Mouse (Mus musculus) embryonic facial prominence, embryonic 13.5 days (tissue): ENCODE results near the gene Gm21974. TPM values are rescaled to one million over a fixed set of nuclear protein-coding genes. Genes with fewer than 3 reads are reported as not detected.
"Not testable (repeated sequence)": the region's sequence is repeated elsewhere in the genome, so short reads cannot be mapped to it uniquely, and the experiment has no call there.

Experiments used
- ATAC-seq: fragments of 200-750 bp; cut with Nextera tagmentation; 2 replicates; pipeline ENCODE4 v1.8.0; 2017; ENCODE audit warnings: low read depth; ENCODE audit not compliant: insufficient number of reproducible peaks, insufficient read depth, low FRiP score, low TSS enrichment
- H3K27ac ChIP-seq: fragments of 300-500 bp; sonication (generic); 2 replicates; pipeline ENCODE4 v1.5.1; 2015; ENCODE audit warnings: moderate library complexity, mild to moderate bottlenecking, inconsistent platforms
- H3K27me3 ChIP-seq: fragments of 300-500 bp; sonication (generic); 2 replicates; pipeline ENCODE4 v1.6.1; 2015; ENCODE audit warnings: mild to moderate bottlenecking, inconsistent platforms
- H3K36me3 ChIP-seq: fragments of 300-500 bp; sonication (generic); 2 replicates; pipeline ENCODE4 v1.6.1; 2015; ENCODE audit warnings: mild to moderate bottlenecking, inconsistent platforms
- H3K4me1 ChIP-seq: fragments of 300-500 bp; sonication (generic); 2 replicates; pipeline ENCODE4 v1.6.1; 2015; ENCODE audit warnings: inconsistent platforms
- H3K4me2 ChIP-seq: fragments of 300-500 bp; sonication (generic); 2 replicates; pipeline ENCODE4 v1.6.1; 2015; ENCODE audit warnings: moderate library complexity, mild to moderate bottlenecking, inconsistent platforms
- H3K4me3 ChIP-seq: fragments of 300-500 bp; sonication (generic); 2 replicates; pipeline ENCODE4 v1.5.1; 2015; ENCODE audit warnings: mild to moderate bottlenecking, inconsistent platforms
- H3K9ac ChIP-seq: fragments of 300-500 bp; sonication (generic); 2 replicates; pipeline ENCODE4 v1.6.1; 2015; ENCODE audit warnings: mild to moderate bottlenecking, inconsistent platforms
- H3K9me3 ChIP-seq: fragments of 300-500 bp; sonication (generic); 2 replicates; pipeline ENCODE4 v1.6.1; 2016; ENCODE audit warnings: inconsistent platforms
- WGBS: fragments of 180-500 bp; shearing (Covaris S2); methylation state at CpG from one replicate; pipeline ENCODE4 v1.1.7; 2015; ENCODE audit warnings: mixed read lengths; 5-methylcytosine and 5-hydroxymethylcytosine counted together
- polyA plus RNA-seq: library from polyadenylated mRNA; unstranded; fragments of >200 nt; fragmentation: Nextera tagmentation; extraction: Ambion mirVana; gene quantifications from 2 replicates; pipeline ENCODE4 v1.2.1, GENCODE M21; 2015

Gm21974 gene
- not detected in 2 replicates for polyA plus RNA-seq

- Histone ChIP-seq H3K9ac (peak within 1 kb of the TSS; percentile 80), H3K27ac (peak within 1 kb of the TSS; percentile 83), H3K4me3 (peak within 1 kb of the TSS; percentile 67), H3K36me3 (peaks cover 21% of the 10 kb centered on the region), H3K27me3 (no peaks in the 10 kb centered on the region), H3K9me3 (no peaks in the 10 kb centered on the region), H3K4me2 (peak within 1 kb of the TSS; percentile 80), H3K4me1 (peaks cover 10% of the 10 kb centered on the region)
- peak; percentile 93 for ATAC-seq
- WGBS: under 1% methylated on average over 26 of the region's 26 CpGs
Measured at GRCm38 (mm10) chr7:127895442-127895841, at the start of gene Gm21974, which contains the start of gene Vkorc1. Gm21974 (minus strand) TSS chr7:127895454. Vkorc1 (minus strand) TSS chr7:127895617.

- H3K9ac ChIP-seq: 0 out of 2 replicates have a peak overlapping the region, but pooled peaks have one; percentile 22
- 13% methylated on average over 23 of the region's 23 CpGs for WGBS
Measured at GRCm38 (mm10) chr7:127944614-127945013, 49.4 kb upstream of the Gm21974 start.

GRCm38 (mm10) chr7:127942097-127942496 lies 46.8 kb upstream of the Gm21974 start:
- WGBS: 60% methylated on average over 2 of the region's 2 CpGs

More at GRCm38 (mm10) chr7:127944614-127945013, 49.4 kb upstream of the Gm21974 start:
- Histone ChIP-seq H3K9me3 (no peaks in the 10 kb centered on the region), H3K27me3 (peaks cover 39% of the 10 kb centered on the region), H3K4me2 (peak overlapping the region; percentile 39), H3K36me3 (no peaks in the 10 kb centered on the region), H3K4me1 (0 out of 2 replicates have a peak, but pooled peaks cover 4% of the 10 kb centered on the region), H3K4me3 (peak overlapping the region; percentile 11), H3K27ac (no peak overlapping the region)
- no peak for ATAC-seq

GRCm38 (mm10) chr7:127936216-127936884 lies 41.1 kb upstream of the Gm21974 start:
- no peak overlapping the region for H3K27ac ChIP-seq

More at GRCm38 (mm10) chr7:127942097-127942496, 46.8 kb upstream of the Gm21974 start:
- H3K4me1 ChIP-seq, H3K9me3 ChIP-seq, H3K36me3 ChIP-seq, H3K27ac ChIP-seq, H3K4me2 ChIP-seq, H3K4me3 ChIP-seq, ATAC-seq, H3K9ac ChIP-seq: not testable (repeated sequence)
- H3K27me3 ChIP-seq: peaks cover 39% of the 10 kb centered on the region

DNA sequence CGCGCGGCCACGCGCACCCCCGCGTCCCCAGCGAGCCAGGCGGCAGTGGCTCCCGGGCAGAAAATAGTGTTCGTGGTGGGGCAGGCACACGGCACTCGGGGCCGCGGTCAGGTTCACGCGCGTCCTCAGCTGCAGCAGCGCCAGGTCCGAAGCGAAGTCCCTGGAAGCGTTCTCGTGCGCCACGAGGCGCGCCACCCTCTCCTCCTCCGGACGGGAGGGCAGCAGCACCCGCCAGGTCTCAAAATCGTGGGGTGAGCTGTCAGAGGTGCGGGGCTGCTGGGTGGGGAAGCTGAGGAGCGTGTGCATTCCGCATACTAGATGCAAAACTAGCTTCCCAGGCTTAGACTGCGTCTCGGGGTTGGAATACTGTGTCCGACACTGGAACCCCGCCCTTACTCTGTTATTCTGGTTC lies 40.5 kb upstream of the Gm21974 start:
- Histone ChIP-seq H3K36me3 (no peaks in the 10 kb centered on the region), H3K27me3 (peaks cover 4% of the 10 kb centered on the region; the same call in 1 of the 2 replicates), H3K9ac (peak overlapping the region; percentile 85), H3K4me2 (peak overlapping the region; percentile 89), H3K4me3 (peak overlapping the region; percentile 76), H3K9me3 (no peaks in the 10 kb centered on the region), H3K4me1 (peaks cover 28% of the 10 kb centered on the region), H3K27ac (peak overlapping the region; percentile 83)
- no peak; the same call in 1 of the 2 replicates for ATAC-seq
- under 1% methylated on average over 38 of the region's 38 CpGs for WGBS

More at GRCm38 (mm10) chr7:127936216-127936884, 41.1 kb upstream of the Gm21974 start:
- Histone ChIP-seq H3K4me1 (peaks cover 25% of the 10 kb centered on the region), H3K27me3 (peaks cover 4% of the 10 kb centered on the region; the same call in 1 of the 2 replicates), H3K9ac (peak overlapping the region; percentile 85), H3K36me3 (no peaks in the 10 kb centered on the region), H3K9me3 (no peaks in the 10 kb centered on the region), H3K4me2 (peak overlapping the region; percentile 89), H3K4me3 (peak overlapping the region; percentile 76)
- 55% methylated on average over 18 of the region's 18 CpGs for WGBS
- no peak for ATAC-seq

- H3K4me2 ChIP-seq: peak overlapping the region; percentile 89
- no peaks in the 10 kb centered on the region for H3K36me3 ChIP-seq
- peak overlapping the region; percentile 76 for H3K4me3 ChIP-seq
- H3K27me3 ChIP-seq: peaks cover 10% of the 10 kb centered on the region
- peaks cover 28% of the 10 kb centered on the region for H3K4me1 ChIP-seq
- H3K27ac ChIP-seq: peak overlapping the region; percentile 83
- peak; percentile 88 for ATAC-seq
- no peaks in the 10 kb centered on the region for H3K9me3 ChIP-seq
- peak overlapping the region; percentile 85 for H3K9ac ChIP-seq
- WGBS: 6% methylated on average over 32 of the region's 32 CpGs
Measured at GRCm38 (mm10) chr7:127935028-127935722, 39.9 kb upstream of the Gm21974 start.

DNA sequence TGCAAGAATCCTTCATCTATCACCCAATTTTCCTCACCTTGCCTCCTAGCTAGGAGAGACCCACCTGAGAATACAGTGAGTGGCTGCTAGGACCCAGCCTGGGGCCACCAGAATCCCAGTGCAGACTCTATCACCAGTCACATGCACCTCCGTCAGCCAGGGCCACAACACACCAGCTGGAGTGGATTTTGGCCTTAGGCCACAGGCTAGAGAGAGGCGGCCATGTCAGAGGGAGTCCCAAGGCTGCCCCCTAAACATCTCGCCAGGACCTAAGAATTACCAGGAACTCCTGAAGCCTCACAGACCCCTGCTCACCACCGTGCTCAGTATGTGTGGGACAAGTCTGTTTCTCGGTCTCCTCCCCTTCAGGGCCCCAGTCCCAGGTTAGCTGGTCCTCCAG lies 38.8 kb upstream of the Gm21974 start:
- H3K4me3 ChIP-seq: no peak overlapping the region
- peak overlapping the region; percentile 54; the same call in 1 of the 2 replicates for H3K9ac ChIP-seq
- peaks cover 21% of the 10 kb centered on the region for H3K27me3 ChIP-seq
- H3K36me3 ChIP-seq: no peaks in the 10 kb centered on the region
- H3K27ac ChIP-seq: no peak overlapping the region
- peaks cover 35% of the 10 kb centered on the region for H3K4me1 ChIP-seq
- WGBS: 84% methylated on average over 5 of the region's 5 CpGs
- H3K4me2 ChIP-seq: 0 out of 2 replicates have a peak overlapping the region, but pooled peaks have one; percentile 89
- ATAC-seq: no peak
- H3K9me3 ChIP-seq: no peaks in the 10 kb centered on the region

DNA sequence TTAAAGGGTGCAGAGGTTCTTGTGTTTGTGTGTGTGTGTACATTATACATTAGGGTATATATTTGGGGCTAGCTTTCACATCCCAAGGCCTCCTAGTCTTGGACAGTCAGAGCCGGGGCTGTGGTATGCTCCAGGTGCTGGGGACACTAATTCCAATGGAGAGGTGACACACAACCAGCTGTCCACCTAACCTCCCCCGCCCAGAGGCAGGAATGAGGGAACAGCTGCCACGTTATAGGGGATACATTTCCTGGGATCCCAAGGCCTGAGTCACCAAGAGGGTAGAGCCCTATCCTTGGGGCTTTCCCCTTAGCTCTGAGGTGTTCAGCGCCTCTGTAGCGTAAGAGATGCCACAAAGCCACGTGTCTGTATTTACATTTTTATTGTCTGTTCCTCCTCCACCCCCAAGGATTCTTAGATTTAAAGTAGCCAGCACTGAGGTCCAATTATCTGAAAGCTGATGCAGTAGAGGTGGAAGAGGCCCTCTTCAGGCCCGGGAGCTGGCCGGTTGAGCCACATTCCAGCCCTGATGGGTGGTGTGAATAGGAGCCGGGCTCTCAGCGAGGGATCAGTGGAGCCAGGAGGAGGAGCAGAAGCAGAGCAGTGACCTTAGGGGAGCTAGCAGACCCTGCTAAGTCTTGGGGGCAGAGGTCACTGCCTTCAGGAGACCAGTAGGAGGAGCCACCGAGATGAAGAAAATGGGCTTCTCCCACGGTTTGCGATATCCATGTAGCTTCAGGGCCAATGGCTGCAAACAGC lies 37.2 kb upstream of the Gm21974 start:
- no peak overlapping the region for H3K9ac ChIP-seq
- H3K4me2 ChIP-seq: peak overlapping the region; percentile 9; the same call in 1 of the 2 replicates
- no peaks in the 10 kb centered on the region for H3K36me3 ChIP-seq
- H3K4me3 ChIP-seq: no peak overlapping the region
- H3K4me1 ChIP-seq: peaks cover 38% of the 10 kb centered on the region
- no peaks in the 10 kb centered on the region for H3K9me3 ChIP-seq
- WGBS: 12% methylated on average over 13 of the region's 13 CpGs
- peak overlapping the region; percentile 39; the same call in 1 of the 2 replicates for H3K27ac ChIP-seq
- no peak for ATAC-seq
- H3K27me3 ChIP-seq: peaks cover 36% of the 10 kb centered on the region

GRCm38 (mm10) chr7:127931351-127932135 lies 36.3 kb upstream of the Gm21974 start:
- no peak for ATAC-seq
- Histone ChIP-seq H3K27me3 (peaks cover 35% of the 10 kb centered on the region), H3K9ac (0 out of 2 replicates have a peak overlapping the region, but pooled peaks have one; percentile 27), H3K27ac (peak overlapping the region; percentile 39), H3K9me3 (no peaks in the 10 kb centered on the region), H3K4me3 (no peak overlapping the region), H3K4me2 (0 out of 2 replicates have a peak overlapping the region, but pooled peaks have one; percentile 7), H3K4me1 (peaks cover 38% of the 10 kb centered on the region), H3K36me3 (peaks cover 5% of the 10 kb centered on the region)
- 26% methylated on average over 13 of the region's 13 CpGs for WGBS

GRCm38 (mm10) chr7:127930636-127931035 lies 35.4 kb upstream of the Gm21974 start:
- H3K27ac ChIP-seq: no peak overlapping the region
- H3K4me1 ChIP-seq: peaks cover 30% of the 10 kb centered on the region
- peaks cover 32% of the 10 kb centered on the region for H3K27me3 ChIP-seq
- 70% methylated on average over 5 of the region's 5 CpGs for WGBS
- H3K9me3 ChIP-seq: no peaks in the 10 kb centered on the region
- ATAC-seq: no peak
- H3K9ac ChIP-seq: no peak overlapping the region
- no peak overlapping the region for H3K4me2 ChIP-seq
- H3K36me3 ChIP-seq: peaks cover 14% of the 10 kb centered on the region
- H3K4me3 ChIP-seq: no peak overlapping the region
